Mouse (Mus musculus) megakaryocyte, embryonic 14.5 days (primary cell): ENCODE results near the gene Oas1d. TPM values are rescaled to one million over a fixed set of nuclear protein-coding genes. Genes with fewer than 3 reads are reported as not detected.
"Not testable (repeated sequence)": the region's sequence is repeated elsewhere in the genome, so short reads cannot be mapped to it uniquely, and the experiment has no call there.

Experiments
- H3K27me3 ChIP-seq: replicated peaks from 2 replicates; pipeline ENCODE3; 2012; ENCODE audit warnings: inconsistent platforms
- H3K36me3 ChIP-seq: replicated peaks from 2 replicates; pipeline ENCODE3; 2012; ENCODE audit warnings: low read length, inconsistent platforms, mixed read lengths
- H3K4me1 ChIP-seq: 2 replicates; pipeline ENCODE4 v1.6.1; 2012; ENCODE audit warnings: inconsistent platforms
- H3K4me3 ChIP-seq: replicated peaks from 2 replicates; pipeline ENCODE3; 2012; ENCODE audit warnings: moderate library complexity, mild to moderate bottlenecking, inconsistent platforms
- H3K9me3 ChIP-seq: 2 replicates; pipeline ENCODE4 v1.6.1; 2012; ENCODE audit warnings: inconsistent platforms
- FLI1 ChIP-seq: IDR thresholded peaks from 2 replicates; pipeline ENCODE4 v1.6.1; 2012; ENCODE audit warnings: low read length, inconsistent platforms, mixed read lengths
- GATA1 ChIP-seq: IDR thresholded peaks from 3 replicates; pipeline ENCODE4 v1.6.1; 2012; ENCODE audit warnings: mixed read lengths, low read length, inconsistent platforms, borderline replicate concordance
- polyA plus RNA-seq: library from polyadenylated mRNA; stranded (reverse); fragments of >175 nt; gene quantifications from 2 replicates; pipeline ENCODE4 v1.2.3, GENCODE M21; 2012; ENCODE audit warnings: low replicate concordance; ENCODE audit not compliant: insufficient read depth

Gene Oas1d
- not detected in 2 replicates for polyA plus RNA-seq

DNA sequence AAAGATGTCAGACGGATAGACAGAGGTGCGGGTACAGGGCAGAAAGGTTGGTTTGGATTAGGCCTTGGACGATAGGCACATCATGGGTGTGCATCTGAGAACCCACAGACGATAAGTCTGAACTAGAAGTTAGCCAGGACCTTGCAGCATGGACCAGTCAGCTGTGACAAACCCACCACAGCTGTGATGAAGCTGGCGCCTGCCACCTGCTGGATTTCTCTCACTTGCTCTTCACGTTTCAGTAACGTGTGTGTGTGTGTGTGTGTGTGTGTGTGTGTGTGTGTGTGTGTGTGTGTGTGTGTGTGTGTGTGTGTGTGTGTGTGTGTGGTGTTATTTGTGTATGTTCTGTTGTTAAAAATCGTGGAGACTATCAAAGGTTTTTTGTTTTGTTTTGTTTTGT, at the start of gene Oas1d:
Gene Oas1d (plus strand): TSS at position 333 of the 400 bp plus-strand sequence.
- not testable (repeated sequence) for H3K4me1 ChIP-seq, H3K4me3 ChIP-seq, H3K36me3 ChIP-seq, H3K9me3 ChIP-seq
- peaks cover 13% of the 10 kb centered on the region for H3K27me3 ChIP-seq

DNA sequence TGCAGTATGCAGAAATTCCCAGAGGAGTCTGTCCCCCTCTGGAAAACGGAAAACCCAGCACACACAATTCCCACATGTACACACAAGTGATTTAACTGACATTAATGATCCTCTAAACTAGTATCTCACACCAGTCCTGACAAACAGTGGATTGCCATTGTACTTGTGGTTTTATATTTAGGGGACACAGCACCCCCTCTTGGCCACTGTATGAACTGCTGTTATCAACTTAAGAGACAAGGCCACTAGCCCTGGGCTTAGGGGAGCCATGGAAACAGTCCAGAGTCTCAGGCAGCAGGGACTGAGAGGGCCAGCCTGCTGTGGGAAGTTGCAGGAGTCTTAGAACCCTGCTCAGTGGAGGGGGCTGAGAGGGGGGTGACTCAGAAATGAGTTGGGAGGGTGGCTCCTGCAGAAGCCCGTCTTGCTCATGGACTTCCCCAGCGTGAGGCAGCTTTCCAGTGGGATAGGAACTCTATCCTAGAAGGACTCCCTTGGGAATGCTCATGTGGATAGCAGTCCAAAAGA, 48.9 kb upstream of the Oas1d start:
- TF ChIP-seq GATA1 (no peak), FLI1 (no peak)
- Histone ChIP-seq H3K27me3 (peaks cover 41% of the 10 kb centered on the region), H3K4me1 (no peaks in the 10 kb centered on the region), H3K36me3 (no peaks in the 10 kb centered on the region), H3K9me3 (no peaks in the 10 kb centered on the region), H3K4me3 (no peak overlapping the region)

DNA sequence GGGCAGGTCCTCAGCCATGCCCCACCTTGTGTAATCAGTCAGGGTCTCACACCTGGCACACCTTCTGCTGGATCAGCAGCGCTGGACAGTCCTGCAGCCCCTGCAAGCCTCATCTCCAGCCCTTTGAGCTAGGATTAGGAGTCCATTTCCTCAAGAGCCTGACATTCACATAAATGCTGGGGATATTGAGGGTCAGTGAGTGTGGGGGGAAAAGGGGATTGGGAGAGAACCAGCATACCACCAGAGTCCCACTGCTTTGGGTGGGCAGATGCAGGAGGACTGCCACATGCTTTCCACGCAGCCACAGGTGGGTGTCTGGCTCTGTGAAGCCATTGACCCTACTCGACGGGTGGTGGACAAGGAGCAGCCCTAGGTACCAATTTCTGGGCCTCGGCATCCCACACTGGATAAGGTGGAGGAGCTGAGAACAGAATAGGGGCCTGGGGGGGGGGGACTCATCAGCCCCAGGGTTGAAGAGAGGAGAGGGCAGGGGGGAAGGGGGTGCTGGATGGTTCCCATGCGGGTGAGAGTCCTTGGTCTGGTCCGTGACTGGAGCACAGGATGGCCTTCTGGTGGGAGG, 44.8 kb upstream of the Oas1d start:
- no peak for TF ChIP-seq GATA1
- TF ChIP-seq FLI1, result no peak
- no peak overlapping the region for H3K4me3 ChIP-seq
- H3K4me1 ChIP-seq, result no peaks in the 10 kb centered on the region
- H3K36me3 ChIP-seq, result no peaks in the 10 kb centered on the region
- H3K27me3 ChIP-seq, result peaks cover 57% of the 10 kb centered on the region
- H3K9me3 ChIP-seq, result no peaks in the 10 kb centered on the region

DNA sequence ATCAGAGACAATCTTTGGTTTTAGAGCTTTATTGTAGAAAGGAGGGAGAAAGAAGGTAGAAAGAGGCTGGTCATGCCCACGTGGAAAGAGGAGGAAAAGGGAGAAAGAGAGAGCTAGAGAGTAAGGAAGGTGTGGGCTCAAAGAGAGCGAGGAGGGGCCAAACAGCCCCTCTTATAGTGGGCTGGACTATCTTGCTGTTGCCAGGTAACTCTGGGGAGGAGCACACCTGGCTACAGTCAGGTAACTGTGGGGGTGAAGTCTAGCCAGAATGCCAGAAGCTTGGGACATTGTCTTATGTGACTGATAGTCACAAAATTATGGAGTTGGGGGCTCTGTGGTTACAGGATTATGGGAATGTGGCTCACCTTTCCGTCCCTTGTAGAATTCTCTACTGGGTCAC, 44.3 kb upstream of the Oas1d start:
- no peaks in the 10 kb centered on the region for H3K4me1 ChIP-seq
- H3K27me3 ChIP-seq, result peaks cover 57% of the 10 kb centered on the region
- no peaks in the 10 kb centered on the region for H3K36me3 ChIP-seq
- H3K4me3 ChIP-seq, result no peak overlapping the region
- TF ChIP-seq GATA1 (no peak), FLI1 (no peak)
- H3K9me3 ChIP-seq, result no peaks in the 10 kb centered on the region

DNA sequence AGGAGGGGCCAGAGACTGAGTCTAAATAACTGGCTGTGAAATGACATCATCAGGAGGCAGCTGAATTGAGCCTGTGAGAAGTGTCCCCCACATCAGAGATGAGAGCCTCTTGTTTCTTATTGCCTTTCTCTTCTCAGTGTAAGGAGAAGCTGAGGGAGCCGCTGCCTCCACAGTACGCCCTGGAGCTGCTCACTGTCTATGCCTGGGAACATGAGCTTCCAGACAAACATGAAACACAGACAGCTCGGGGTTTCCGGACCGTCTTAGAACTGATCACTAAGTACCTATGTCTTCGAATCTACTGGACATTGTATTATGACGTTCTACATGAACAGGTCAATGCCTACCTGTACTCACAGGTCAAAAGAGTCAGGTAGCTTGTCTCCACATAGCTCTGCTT, 43.6 kb upstream of the Oas1d start:
- Histone ChIP-seq H3K9me3 (no peaks in the 10 kb centered on the region), H3K4me3 (no peak overlapping the region), H3K36me3 (no peaks in the 10 kb centered on the region), H3K27me3 (peaks cover 56% of the 10 kb centered on the region), H3K4me1 (no peaks in the 10 kb centered on the region)
- TF ChIP-seq FLI1 (no peak), GATA1 (no peak)

DNA sequence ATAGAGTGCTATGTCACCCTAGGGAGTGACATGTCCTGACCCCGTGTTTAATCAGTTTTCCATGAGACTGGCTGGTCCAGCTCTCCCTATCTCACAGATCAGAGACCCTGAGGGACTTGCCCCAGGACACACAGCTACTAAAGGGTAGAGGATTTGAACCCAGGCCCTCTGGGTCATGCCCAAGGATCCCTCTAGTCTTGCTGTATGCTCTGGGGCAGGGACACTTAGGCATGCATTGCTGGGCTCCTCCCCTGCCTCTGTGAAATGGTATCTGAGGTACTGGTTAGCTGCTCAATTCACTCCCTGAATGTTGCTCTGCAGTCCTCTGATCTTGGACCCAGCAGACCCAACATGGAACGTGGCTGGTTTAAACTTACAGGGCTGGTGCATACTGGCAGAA, 42.9 kb upstream of the Oas1d start:
- no peak for TF ChIP-seq GATA1
- no peak for TF ChIP-seq FLI1
- Histone ChIP-seq H3K9me3 (no peaks in the 10 kb centered on the region), H3K27me3 (peaks cover 54% of the 10 kb centered on the region), H3K36me3 (no peaks in the 10 kb centered on the region), H3K4me3 (no peak overlapping the region), H3K4me1 (no peaks in the 10 kb centered on the region)

DNA sequence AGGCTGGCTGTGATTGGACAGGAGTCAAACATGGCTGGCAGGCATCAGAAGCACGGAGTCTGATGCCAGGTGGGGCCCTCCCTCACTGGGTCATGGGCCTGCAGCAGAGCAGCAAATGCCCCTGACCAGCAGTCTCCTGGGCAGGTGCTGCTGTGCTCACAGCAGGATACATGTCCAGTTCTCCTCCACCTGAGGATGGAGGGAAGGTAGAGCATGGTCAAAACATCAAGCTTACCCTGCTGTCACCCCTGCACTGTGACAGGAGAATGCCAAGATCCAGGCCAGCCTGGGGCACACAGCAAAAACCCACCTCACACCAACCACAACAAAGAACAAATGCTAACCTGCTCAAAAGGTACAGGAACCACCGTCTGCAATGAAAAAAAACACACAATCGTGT, 37.5 kb upstream of the Oas1d start:
- not testable (repeated sequence) for H3K36me3 ChIP-seq, H3K4me3 ChIP-seq, H3K9me3 ChIP-seq, H3K4me1 ChIP-seq
- peaks cover 23% of the 10 kb centered on the region for H3K27me3 ChIP-seq

DNA sequence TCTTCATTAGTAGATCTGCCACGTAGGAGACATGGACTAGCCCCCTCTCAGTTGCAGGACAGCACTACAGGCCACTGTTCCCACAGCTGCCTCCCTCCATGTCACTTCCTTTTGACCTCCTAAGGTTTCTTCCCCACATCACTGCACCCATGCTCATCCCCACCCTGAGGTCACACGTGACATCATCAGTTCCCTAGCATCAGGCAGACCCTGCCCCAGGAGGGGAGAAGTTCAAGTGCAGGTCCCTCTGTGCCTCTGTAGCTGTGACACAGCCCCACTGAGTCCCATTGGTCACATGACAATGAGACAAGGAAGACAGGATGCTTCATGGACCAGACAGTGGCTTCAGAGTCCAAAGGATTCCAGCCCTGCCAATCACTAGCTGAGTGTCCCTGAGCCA, 36.9 kb upstream of the Oas1d start:
- H3K36me3 ChIP-seq, H3K4me3 ChIP-seq, H3K4me1 ChIP-seq, H3K9me3 ChIP-seq: not testable (repeated sequence)
- H3K27me3 ChIP-seq, result peaks cover 19% of the 10 kb centered on the region

DNA sequence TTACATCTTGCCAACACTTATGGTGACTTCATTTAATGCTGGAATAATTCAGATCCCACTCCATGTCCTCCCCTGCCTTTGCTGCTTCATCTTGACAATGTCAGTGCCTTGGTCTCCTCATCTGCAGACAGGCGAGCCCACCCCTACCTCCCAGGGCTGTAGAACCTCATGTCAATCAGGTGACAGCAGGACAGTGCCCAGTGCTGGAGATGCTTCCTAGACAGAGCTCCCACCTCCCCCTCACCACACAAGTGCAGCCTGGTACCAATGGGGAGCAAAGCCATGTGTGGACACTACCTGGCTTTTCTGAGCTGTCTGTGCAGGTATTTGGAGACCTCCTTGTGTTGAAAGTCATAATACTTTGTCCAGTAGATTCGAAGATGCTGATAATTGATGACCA, 35.5 kb upstream of the Oas1d start:
- not testable (repeated sequence) for H3K9me3 ChIP-seq, H3K4me1 ChIP-seq, H3K4me3 ChIP-seq, H3K36me3 ChIP-seq
- H3K27me3 ChIP-seq, result peaks cover 13% of the 10 kb centered on the region

DNA sequence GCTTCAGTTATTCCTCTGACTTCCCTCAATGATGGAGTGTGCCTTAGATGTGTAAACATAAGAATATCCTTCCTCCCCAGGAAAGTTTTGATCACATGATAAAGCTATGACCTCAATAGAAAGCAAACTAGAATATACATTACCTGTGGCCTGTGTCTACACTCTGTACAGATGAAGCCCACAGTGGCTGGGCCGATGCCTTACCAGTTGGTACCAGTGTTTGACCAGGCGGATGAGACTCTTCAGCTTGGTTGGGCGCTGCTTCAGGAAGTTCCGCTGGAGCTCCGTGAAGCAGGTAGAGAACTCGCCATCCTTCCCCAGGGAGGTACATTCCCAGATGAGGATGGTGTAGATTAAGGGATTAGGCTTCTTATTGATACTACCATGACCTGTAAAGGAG, 32.7 kb upstream of the Oas1d start:
- H3K4me3 ChIP-seq, H3K36me3 ChIP-seq, H3K4me1 ChIP-seq, H3K27me3 ChIP-seq, H3K9me3 ChIP-seq: not testable (repeated sequence)

DNA sequence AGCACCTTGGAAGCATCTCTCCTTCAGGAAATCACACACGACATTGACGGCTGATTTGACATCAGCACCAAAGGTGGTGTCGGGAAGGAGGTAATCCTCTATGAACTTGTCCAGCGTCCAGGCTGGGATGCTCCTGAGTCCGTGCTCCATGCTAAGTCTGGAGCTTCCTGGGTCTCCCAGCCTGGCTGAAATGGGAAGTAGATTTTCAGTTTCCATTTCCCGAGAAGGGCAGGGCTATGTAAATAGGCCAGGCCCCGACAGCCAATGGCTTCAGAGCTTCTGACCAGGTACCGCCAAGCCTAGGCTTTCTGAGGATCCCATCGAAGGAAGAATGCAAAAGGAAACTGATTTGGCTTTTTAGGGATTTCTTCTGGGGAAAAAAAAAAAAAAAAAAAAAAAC, 26.9 kb upstream of the Oas1d start, which contains the start of gene Oas1g:
Gene Oas1g (minus strand): TSS at position 201 of the 400 bp plus-strand sequence.
- Histone ChIP-seq H3K27me3 (peaks cover 11% of the 10 kb centered on the region), H3K4me3 (peak within 1 kb of the TSS; percentile 76)
- not testable (repeated sequence) for H3K9me3 ChIP-seq, H3K36me3 ChIP-seq, H3K4me1 ChIP-seq
